Mouse (Mus musculus): Measurements from ENCODE around the gene Fam89a.

DNA sequence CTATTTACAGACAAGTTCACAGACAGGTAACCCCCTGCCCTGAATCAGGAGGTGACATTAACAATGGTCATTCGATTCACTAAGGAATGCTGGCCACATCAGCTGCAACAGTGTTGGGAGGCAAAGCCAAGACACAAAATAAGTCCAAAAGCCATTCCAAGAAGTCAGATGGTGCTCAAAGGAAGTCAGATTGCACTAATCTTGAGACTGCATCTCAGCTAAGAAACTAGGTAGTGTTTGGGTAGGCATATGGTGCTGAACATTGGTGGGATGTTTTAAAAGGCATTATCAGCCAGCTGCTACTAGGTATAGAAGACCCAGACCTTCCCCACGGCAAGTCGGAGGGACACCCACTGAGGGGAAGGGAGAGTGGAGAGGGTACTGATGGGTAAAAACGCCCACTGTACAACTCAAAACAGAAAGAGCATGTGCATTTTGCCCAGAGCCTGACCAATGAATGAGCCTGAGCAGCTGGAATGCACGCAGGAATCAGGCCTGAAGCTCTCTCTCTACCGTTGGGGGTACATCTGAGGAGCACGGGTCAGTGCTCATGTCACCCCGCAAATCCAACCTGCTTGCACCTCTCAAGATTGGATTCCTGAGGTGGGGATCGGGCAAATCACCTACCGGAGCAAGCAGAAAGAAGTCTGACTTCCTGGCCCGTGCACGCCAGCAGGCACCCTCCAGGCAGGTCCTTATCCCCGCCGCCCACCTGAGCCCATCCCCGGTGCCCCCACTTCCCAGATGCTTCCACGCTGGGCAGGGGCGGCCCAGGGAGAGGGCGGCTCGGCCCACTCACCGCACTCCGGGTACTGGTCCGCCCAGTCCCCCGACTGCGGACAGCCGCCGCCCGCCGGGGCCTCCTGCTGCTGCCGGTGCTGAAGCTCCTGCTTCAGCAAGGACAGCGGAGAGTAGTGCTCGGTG, 30.4 kb downstream of the Fam89a start:
- no peak for TF ChIP-seq CTCF (conservative IDR thresholded peaks at IDR 0.05; ENCODE audit: low read length)
- TF ChIP-seq POU5F1 (IDR thresholded peaks at IDR 0.05; ENCODE audit: borderline replicate concordance, low read length): no peak

All from E14TG2a.4 (cell line).